In the genomic region with DNA sequence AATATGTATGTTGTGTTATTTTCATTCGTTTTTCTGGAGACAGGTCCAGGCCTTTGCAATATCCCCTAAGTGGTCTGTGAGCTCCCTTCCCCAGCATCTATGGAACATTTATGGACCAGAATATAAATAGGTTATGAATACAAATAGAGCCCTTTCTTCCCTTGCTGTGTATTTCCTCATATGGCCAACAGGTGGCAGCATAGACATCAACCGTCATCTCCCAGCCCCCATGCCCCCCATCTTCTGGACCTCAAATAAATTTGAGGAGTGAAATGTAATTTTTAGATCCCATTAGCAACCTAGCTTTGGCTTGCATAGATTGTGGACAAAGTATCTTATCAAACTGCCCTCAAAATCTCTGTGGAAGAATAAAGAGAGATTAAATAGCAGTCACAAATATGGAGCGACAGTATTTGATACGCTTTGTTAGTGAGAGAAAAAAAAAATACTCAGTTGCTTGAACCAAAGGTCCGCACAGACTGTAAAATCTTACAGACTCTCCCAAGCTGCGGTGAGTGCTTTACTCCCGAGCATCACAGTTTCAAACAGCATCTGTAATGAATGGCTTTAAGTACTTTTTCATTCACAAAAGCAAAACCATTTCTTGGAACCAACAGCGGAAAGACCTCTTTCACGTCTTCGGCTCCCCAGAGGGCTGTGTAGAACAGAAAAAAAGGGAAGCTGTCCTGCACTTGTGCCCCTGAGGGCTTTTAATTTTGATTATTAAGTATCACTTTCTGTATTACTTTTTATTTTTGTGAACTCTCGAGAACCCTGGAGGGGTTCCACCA, we compare ENCODE assay signal across 1 mouse cellular context.
TF ChIP-seq lines count a peak whose summit lies in the region.

No protein-coding gene starts in this region.

TF ChIP-seq in CH12.LX, 34 proteins besides CTCF, POLR2A, EP300 and RAD21 (continued from another document):
- TF ChIP-seq ETS1 (conservative IDR thresholded peaks at IDR 0.05; ENCODE audit: low read depth, low read length) (peak; percentile 26), MAZ (IDR thresholded peaks at IDR 0.05; ENCODE audit: low read depth, low read length) (peak; percentile 75; the same call in 1 of the 2 replicates), ZC3H11A (IDR thresholded peaks at IDR 0.05; ENCODE audit: low read depth, low read length) (no peak), POLR2AphosphoS2 (IDR thresholded peaks at IDR 0.05; ENCODE audit: low read depth, low read length) (no peak), E2F4 (IDR thresholded peaks at IDR 0.05; ENCODE audit: insufficient replicate concordance, low read depth, low read length) (no peak), ZKSCAN1 (IDR thresholded peaks at IDR 0.05; ENCODE audit: borderline replicate concordance, low read depth, low read length) (no peak), MXI1 (IDR thresholded peaks at IDR 0.05; ENCODE audit: low read depth, low read length) (no peak), MYC (IDR thresholded peaks at IDR 0.05; ENCODE audit: low read depth, low read length) (0 out of 2 replicates have a peak, but pooled peaks have one; percentile 19), HCFC1 (IDR thresholded peaks at IDR 0.05; ENCODE audit: low read depth, low read length) (no peak), BHLHE40 (IDR thresholded peaks at IDR 0.05; ENCODE audit: low read depth, low read length) (no peak), JUND (conservative IDR thresholded peaks at IDR 0.05; ENCODE audit: low read depth, low read length) (peak; percentile 31; the same call in 1 of the 2 replicates), RCOR1 (conservative IDR thresholded peaks at IDR 0.05; ENCODE audit: low read depth, low read length) (no peak), GABPA (IDR thresholded peaks at IDR 0.05; ENCODE audit: insufficient replicate concordance, low read depth, low read length) (no peak), TCF12 (IDR thresholded peaks at IDR 0.05; ENCODE audit: low read depth, low read length) (0 out of 2 replicates have a peak, but pooled peaks have one; percentile 32)
